Mouse (Mus musculus): ENCODE results near the gene Zbtb16. TPM values are rescaled to one million over a fixed set of nuclear protein-coding genes. Genes with fewer than 3 reads are reported as not detected.

Gene Zbtb16
- total and polyA plus RNA-seq, 3 experiments, result 0.04 to 0.72 TPM; not detected in 1

- Histone ChIP-seq H3K27me3 (ENCODE audit: control insufficient read depth in 1 of 2, insufficient read depth in 2 of 2, low read length in 2 of 2) (peaks cover 3 to 5% of the 10 kb centered on the region in 2 experiments), H3K9me3 (replicated peaks; ENCODE audit: insufficient read depth, low read length) (no peaks in the 10 kb centered on the region), H3K27ac (ENCODE audit: control insufficient read depth, low read depth, low read length) (no peak overlapping the region), H3K4me3 (ENCODE audit: control insufficient read depth in 1 of 2, insufficient read depth in 1 of 2, low read depth in 2 of 2, low read length in 2 of 2) (no peak overlapping the region), H3K4me1 (ENCODE audit: control insufficient read depth in 1 of 2, insufficient read depth in 2 of 2, low read length in 2 of 2) (peaks cover 3 to 14% of the 10 kb centered on the region in 2 experiments; a peak in 3 of 4 replicates), H3K36me3 (ENCODE audit: control insufficient read depth in 1 of 2, insufficient read depth in 2 of 2, low read length in 2 of 2) (no peaks in the 10 kb centered on the region), H3K79me2 (ENCODE audit: control insufficient read depth, insufficient read depth, low read length, poor library complexity) (no peaks in the 10 kb centered on the region), H3K9ac (ENCODE audit: control insufficient read depth, low read depth, low read length, poor library complexity, severe bottlenecking) (no peak overlapping the region)
- DNase-seq (ENCODE audit: low read depth, low spot score), result no peak
- TF ChIP-seq GATA1 (IDR thresholded peaks at IDR 0.05; ENCODE audit: low read depth, low read length) (no peak), MAZ (IDR thresholded peaks at IDR 0.05; ENCODE audit: low read depth, low read length) (no peak), RAD21 (IDR thresholded peaks at IDR 0.05; ENCODE audit: low read depth, low read length) (no peak), MYC (IDR thresholded peaks at IDR 0.05; ENCODE audit: low read depth, low read length) (no peak), USF2 (IDR thresholded peaks at IDR 0.05; ENCODE audit: borderline replicate concordance in 1 of 2, insufficient read depth in 1 of 2, low read depth in 1 of 2, low read length in 2 of 2) (no peak), TBP (IDR thresholded peaks at IDR 0.05; ENCODE audit: low read depth, low read length) (no peak), CTCF (IDR thresholded peaks at IDR 0.05 in 2 of 3, conservative IDR thresholded peaks at IDR 0.05 in 1 of 3; ENCODE audit: control insufficient read depth in 1 of 3, insufficient read depth in 1 of 3, low read depth in 2 of 3, low read length in 3 of 3, poor library complexity in 1 of 3, severe bottlenecking in 1 of 3) (no peak), JUND (IDR thresholded peaks at IDR 0.05; ENCODE audit: low read depth, low read length) (no peak), MYB (IDR thresholded peaks at IDR 0.05; ENCODE audit: low read depth, low read length) (no peak), GABPA (IDR thresholded peaks at IDR 0.05; ENCODE audit: low read depth, low read length) (no peak), ZC3H11A (IDR thresholded peaks at IDR 0.05; ENCODE audit: low read depth, low read length) (no peak), BHLHE40 (IDR thresholded peaks at IDR 0.05; ENCODE audit: borderline replicate concordance, low read depth, low read length) (no peak), KAT2A (conservative IDR thresholded peaks at IDR 0.05; ENCODE audit: low read depth, low read length) (no peak)
These were observed 150.3 kb downstream of the Zbtb16 start for GRCm38 (mm10) chr9:48685721-48686120.

GRCm38 (mm10) chr9:48684144-48684543 lies 151.9 kb downstream of the Zbtb16 start:
- no peak overlapping the region for H3K4me3 ChIP-seq (ENCODE audit: control insufficient read depth in 1 of 2, insufficient read depth in 1 of 2, low read depth in 2 of 2, low read length in 2 of 2)
- H3K27me3 ChIP-seq (ENCODE audit: control insufficient read depth in 1 of 2, insufficient read depth in 2 of 2, low read length in 2 of 2), result peaks cover 3 to 5% of the 10 kb centered on the region in 2 experiments
- H3K36me3 ChIP-seq (ENCODE audit: control insufficient read depth in 1 of 2, insufficient read depth in 2 of 2, low read length in 2 of 2), result no peaks in the 10 kb centered on the region
- no peaks in the 10 kb centered on the region for H3K9me3 ChIP-seq (replicated peaks; ENCODE audit: insufficient read depth, low read length)
- H3K27ac ChIP-seq (ENCODE audit: control insufficient read depth, low read depth, low read length), result no peak overlapping the region
- H3K9ac ChIP-seq (ENCODE audit: control insufficient read depth, low read depth, low read length, poor library complexity, severe bottlenecking), result no peak overlapping the region
- no peaks in the 10 kb centered on the region for H3K79me2 ChIP-seq (ENCODE audit: control insufficient read depth, insufficient read depth, low read length, poor library complexity)
- DNase-seq (ENCODE audit: low read depth, low spot score), result no peak
- TF ChIP-seq UBTF (IDR thresholded peaks at IDR 0.05; ENCODE audit: borderline replicate concordance, insufficient read depth, low read depth, low read length) (no peak), SIN3A (IDR thresholded peaks at IDR 0.05; ENCODE audit: low read length) (no peak), TBP (IDR thresholded peaks at IDR 0.05; ENCODE audit: low read depth, low read length) (no peak), ELF1 (IDR thresholded peaks at IDR 0.05; ENCODE audit: low read depth, low read length) (no peak), POLR2AphosphoS2 (IDR thresholded peaks at IDR 0.05; ENCODE audit: low read length) (no peak), NELFE (IDR thresholded peaks at IDR 0.05; ENCODE audit: low read depth, low read length) (no peak)
- peaks cover 3 to 6% of the 10 kb centered on the region in 2 experiments; a peak in 3 of 4 replicates for H3K4me1 ChIP-seq (ENCODE audit: control insufficient read depth in 1 of 2, insufficient read depth in 2 of 2, low read length in 2 of 2)
